Mouse (Mus musculus) stomach, embryonic 16.5 days (tissue): ENCODE measurements around the gene Trim67. TPM values are rescaled to one million over a fixed set of nuclear protein-coding genes. Genes with fewer than 3 reads are reported as not detected.

Experiments
- ATAC-seq: fragments of 200-750 bp; cut with Nextera tagmentation; 2 replicates; pipeline ENCODE4 v1.8.0; 2017; ENCODE audit warnings: moderate number of reproducible peaks, moderate TSS enrichment; ENCODE audit not compliant: insufficient read depth, low FRiP score
- H3K27ac ChIP-seq: fragments of 300-500 bp; sonication (generic); 2 replicates; pipeline ENCODE4 v1.5.1; 2014; ENCODE audit warnings: low read length
- H3K27me3 ChIP-seq: fragments of 300-500 bp; sonication (generic); 2 replicates; pipeline ENCODE4 v1.6.1; 2014; ENCODE audit warnings: low read length, control low read depth, mixed read lengths; ENCODE audit not compliant: control insufficient read depth, insufficient read depth
- H3K36me3 ChIP-seq: fragments of 300-500 bp; sonication (generic); 2 replicates; pipeline ENCODE4 v1.6.1; 2014; ENCODE audit warnings: low read length; ENCODE audit not compliant: control insufficient read depth, insufficient read depth
- H3K4me1 ChIP-seq: fragments of 300-500 bp; sonication (generic); 2 replicates; pipeline ENCODE4 v1.6.1; 2014; ENCODE audit warnings: low read length, control low read depth, mixed read lengths; ENCODE audit not compliant: control insufficient read depth, insufficient read depth
- H3K4me2 ChIP-seq: fragments of 300-500 bp; sonication (generic); 2 replicates; pipeline ENCODE4 v1.6.1; 2014; ENCODE audit warnings: low read depth, low read length, mixed read lengths
- H3K4me3 ChIP-seq: fragments of 300-500 bp; sonication (generic); replicated peaks from 2 replicates; pipeline ENCODE4 v1.5.1; 2014; ENCODE audit warnings: mild to moderate bottlenecking, low read length
- H3K9ac ChIP-seq: fragments of 300-500 bp; sonication (generic); 2 replicates; pipeline ENCODE4 v1.6.1; 2014; ENCODE audit warnings: low read length
- H3K9me3 ChIP-seq: fragments of 300-500 bp; sonication (generic); replicated peaks from 2 replicates; pipeline ENCODE4 v1.6.1; 2016; ENCODE audit warnings: low read length, control low read depth; ENCODE audit not compliant: control insufficient read depth
- WGBS: fragments of 180-500 bp; shearing (Covaris S2); extraction: QIAGEN DNeasy Blood & Tissue Kit; methylation state at CpG from one replicate; pipeline ENCODE4 v1.1.7; 2014; 5-methylcytosine and 5-hydroxymethylcytosine counted together
- polyA plus RNA-seq: library from polyadenylated mRNA; unstranded; fragments of >200 nt; fragmentation: Nextera tagmentation; extraction: Ambion mirVana; gene quantifications from 2 replicates; pipeline ENCODE4 v1.2.1, GENCODE M21; 2015

Trim67 gene
- polyA plus RNA-seq, 1 experiment from 2014 or later, result 0.40 TPM

DNA sequence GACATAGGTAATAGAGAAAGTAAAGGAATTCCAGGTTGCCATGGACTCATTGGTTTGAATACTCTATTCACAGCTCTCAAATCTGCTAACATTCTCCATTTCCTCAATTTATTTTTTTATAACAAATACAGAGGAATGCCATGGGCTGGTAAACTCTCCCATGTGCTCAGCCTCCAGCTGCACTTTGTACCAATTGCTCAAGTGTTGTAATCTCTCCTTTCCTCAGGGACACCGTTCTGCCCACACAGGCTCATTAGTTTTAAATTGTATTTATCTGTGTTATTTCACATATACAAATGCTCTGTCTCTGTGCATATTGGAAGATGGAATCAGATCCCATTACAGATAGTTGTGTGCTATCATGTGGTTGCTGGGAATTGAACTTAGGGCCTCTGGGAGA is 60.6 kb downstream of the Trim67 start:
- H3K9me3 ChIP-seq, result peaks cover 25% of the 10 kb centered on the region
- no peaks in the 10 kb centered on the region for H3K27me3 ChIP-seq
- WGBS, result 91% methylated on average over 1 of the region's 1 CpGs
- no peak overlapping the region for H3K4me3 ChIP-seq
- no peak for ATAC-seq
- no peaks in the 10 kb centered on the region for H3K4me1 ChIP-seq
- H3K4me2 ChIP-seq, result no peak overlapping the region
- H3K9ac ChIP-seq, result no peak overlapping the region
- H3K27ac ChIP-seq, result no peak overlapping the region
- peaks cover 52% of the 10 kb centered on the region for H3K36me3 ChIP-seq

DNA sequence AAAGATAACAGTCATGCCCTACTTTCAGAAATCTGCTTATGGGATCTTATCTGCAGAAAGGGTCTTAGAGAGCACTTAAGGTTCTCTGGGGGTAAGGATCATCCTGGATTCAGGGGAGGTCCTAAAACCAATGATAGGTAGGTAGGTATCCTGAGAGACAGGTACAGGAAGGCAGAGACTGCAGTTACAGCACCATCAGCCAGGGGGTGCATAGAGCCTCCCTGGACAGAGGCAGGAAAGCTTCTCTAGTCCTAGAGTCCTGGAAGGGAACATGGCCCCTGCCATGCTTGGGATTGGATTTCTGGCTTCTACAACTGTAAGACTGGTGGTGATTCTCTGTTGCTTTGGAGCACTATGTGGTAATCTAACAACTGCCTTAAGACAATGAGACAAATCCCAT is 66.6 kb downstream of the Trim67 start:
- peaks cover 43% of the 10 kb centered on the region for H3K36me3 ChIP-seq
- H3K9ac ChIP-seq, result no peak overlapping the region
- no peak for ATAC-seq
- H3K27ac ChIP-seq, result no peak overlapping the region
- H3K4me2 ChIP-seq, result no peak overlapping the region
- H3K27me3 ChIP-seq, result no peaks in the 10 kb centered on the region
- no peak overlapping the region for H3K4me3 ChIP-seq
- peaks cover 7% of the 10 kb centered on the region for H3K4me1 ChIP-seq
- peaks cover 17% of the 10 kb centered on the region for H3K9me3 ChIP-seq

DNA sequence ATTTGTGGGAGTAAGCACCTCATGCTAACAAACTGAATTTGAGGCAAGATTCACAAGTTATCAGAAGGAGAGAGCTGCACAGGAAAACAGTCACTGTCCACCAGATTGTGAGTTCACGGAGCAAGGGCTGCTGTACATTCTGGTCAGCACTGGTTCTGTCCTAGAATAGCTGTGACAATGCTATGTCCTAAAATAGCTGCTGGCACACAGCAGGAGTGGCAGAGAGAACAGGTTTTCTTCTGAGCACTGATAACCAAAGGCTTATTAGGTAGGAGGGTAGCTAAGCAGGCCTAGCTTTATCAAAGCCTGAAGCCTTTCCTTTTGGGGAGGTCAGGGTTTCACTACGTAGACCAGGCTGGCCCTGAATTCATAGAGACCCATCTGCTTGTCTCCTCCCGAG is 67.3 kb downstream of the Trim67 start:
- Histone ChIP-seq H3K27me3 (no peaks in the 10 kb centered on the region), H3K27ac (no peak overlapping the region), H3K9ac (no peak overlapping the region), H3K4me2 (no peak overlapping the region), H3K4me1 (peaks cover 7% of the 10 kb centered on the region), H3K4me3 (no peak overlapping the region), H3K9me3 (peaks cover 9% of the 10 kb centered on the region; the same call in 1 of the 2 replicates), H3K36me3 (peaks cover 36% of the 10 kb centered on the region)
- 97% methylated on average over 3 of the region's 3 CpGs for WGBS
- no peak for ATAC-seq

DNA sequence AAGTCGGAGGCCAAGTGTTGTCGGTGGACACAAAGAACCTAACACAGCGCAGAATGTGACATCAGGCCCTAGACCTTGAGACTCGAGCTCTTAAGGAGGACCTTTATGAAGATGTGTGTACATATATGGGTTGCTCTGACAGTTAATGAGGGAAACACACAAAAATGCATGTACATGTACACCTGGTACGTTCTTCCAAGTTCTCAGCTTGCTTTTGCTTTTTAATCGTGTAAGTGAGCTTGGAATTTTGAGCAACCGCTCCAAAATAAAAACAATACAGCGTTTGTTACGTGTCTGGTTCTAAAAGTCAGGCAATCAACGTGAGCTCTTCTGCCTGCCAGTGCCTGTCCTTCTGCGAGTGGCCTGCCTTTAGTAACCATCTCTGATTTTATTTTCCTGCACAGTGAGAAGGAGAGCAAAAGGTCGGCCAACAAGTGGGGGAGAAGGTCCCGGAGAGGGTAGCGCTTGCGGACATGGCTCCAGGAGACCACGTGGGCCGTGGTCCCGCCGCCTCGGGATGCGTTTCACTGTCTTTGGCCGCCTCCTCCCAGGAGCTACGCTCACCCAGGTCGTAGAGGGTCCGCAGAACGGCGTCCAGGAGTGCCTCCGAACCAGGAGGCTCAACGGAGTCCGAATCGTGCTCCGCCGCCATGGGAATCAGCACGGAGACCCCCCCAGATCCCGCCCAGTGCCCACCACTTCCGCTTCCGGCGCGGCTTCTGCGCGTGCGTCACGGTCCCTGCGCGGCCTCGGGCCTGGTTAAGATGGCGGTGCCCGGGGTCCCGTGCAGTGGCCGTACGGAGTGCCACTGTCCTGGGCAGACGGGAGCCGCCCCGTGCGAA is 69.7 kb downstream of the Trim67 start, which contains the start of the genes Gnpat and 2810004N23Rik:
TSS of gene Gnpat (plus strand) at position 713 of the 842 bp plus-strand sequence.
TSS of gene 2810004N23Rik (minus strand) at position 800 of the 842 bp plus-strand sequence.
- Histone ChIP-seq H3K9ac (peak within 1 kb of the TSS; percentile 98), H3K4me1 (peaks cover 7% of the 10 kb centered on the region), H3K4me2 (peak within 1 kb of the TSS; percentile 85), H3K9me3 (no peaks in the 10 kb centered on the region), H3K36me3 (peaks cover 16% of the 10 kb centered on the region), H3K4me3 (peak within 1 kb of the TSS; percentile 93), H3K27ac (peak within 1 kb of the TSS; percentile 93), H3K27me3 (no peaks in the 10 kb centered on the region)
- WGBS, result 1% methylated on average over 55 of the region's 55 CpGs
- peak; percentile 98 for ATAC-seq

DNA sequence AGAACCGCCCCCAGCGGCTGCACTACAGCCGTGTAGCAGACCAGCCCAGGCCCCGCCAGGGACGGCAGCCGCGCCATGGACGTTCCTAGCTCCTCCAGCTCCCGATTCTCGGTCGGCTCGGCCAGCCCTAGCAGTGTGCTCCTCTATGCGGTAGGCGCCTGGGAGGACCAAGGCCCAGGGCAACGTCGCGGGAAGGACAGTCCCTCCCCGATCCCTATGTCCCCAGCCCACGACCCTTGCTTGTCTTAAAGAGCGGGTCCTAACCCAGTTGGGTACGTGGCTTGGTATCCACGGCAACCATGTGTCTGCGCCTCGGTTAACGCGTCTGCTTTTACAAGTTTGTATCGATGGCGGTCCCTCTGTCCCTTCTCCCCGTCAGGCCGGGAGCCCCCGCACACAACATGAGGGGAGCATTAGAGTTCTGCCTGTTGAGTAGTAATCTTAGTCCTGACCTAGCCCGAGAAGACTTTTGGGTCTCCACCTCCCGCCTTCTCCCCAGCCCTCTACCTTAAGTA is 70.3 kb downstream of the Trim67 start:
- Histone ChIP-seq H3K4me1 (peaks cover 7% of the 10 kb centered on the region), H3K4me2 (peak overlapping the region; percentile 85), H3K36me3 (peaks cover 11% of the 10 kb centered on the region), H3K27me3 (no peaks in the 10 kb centered on the region), H3K4me3 (peak overlapping the region; percentile 93), H3K27ac (peak overlapping the region; percentile 93), H3K9ac (peak overlapping the region; percentile 98), H3K9me3 (no peaks in the 10 kb centered on the region)
- WGBS, result 0% methylated on average over 33 of the region's 33 CpGs
- no peak for ATAC-seq

DNA sequence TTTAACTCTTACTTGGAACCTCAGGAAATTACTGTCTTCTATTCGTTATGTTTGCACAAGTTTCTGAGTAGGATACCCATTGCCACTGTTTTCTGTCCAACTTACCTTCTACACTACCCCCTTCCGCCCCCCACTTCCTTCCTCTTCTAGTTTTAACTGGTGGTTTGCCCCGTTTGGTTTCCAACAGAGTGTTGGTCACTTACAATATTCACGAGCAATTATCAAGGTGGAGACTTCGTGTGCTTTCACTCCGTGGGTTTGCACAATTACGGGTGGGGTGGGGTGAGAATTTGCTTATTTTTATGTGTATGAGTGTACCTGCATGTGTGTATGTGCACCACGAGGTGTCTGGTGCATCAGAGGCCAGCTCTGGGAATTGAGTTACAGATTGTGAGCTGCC is 70.8 kb downstream of the Trim67 start:
- no peaks in the 10 kb centered on the region for H3K9me3 ChIP-seq
- H3K4me3 ChIP-seq, result peak overlapping the region; percentile 93
- no peak for ATAC-seq
- peaks cover 8% of the 10 kb centered on the region for H3K36me3 ChIP-seq
- peak overlapping the region; percentile 93; the same call in 1 of the 2 replicates for H3K27ac ChIP-seq
- H3K4me1 ChIP-seq, result peaks cover 7% of the 10 kb centered on the region
- H3K9ac ChIP-seq, result peak overlapping the region; percentile 98
- no peaks in the 10 kb centered on the region for H3K27me3 ChIP-seq
- 9% methylated on average over 8 of the region's 8 CpGs for WGBS
- H3K4me2 ChIP-seq, result peak overlapping the region; percentile 85

DNA sequence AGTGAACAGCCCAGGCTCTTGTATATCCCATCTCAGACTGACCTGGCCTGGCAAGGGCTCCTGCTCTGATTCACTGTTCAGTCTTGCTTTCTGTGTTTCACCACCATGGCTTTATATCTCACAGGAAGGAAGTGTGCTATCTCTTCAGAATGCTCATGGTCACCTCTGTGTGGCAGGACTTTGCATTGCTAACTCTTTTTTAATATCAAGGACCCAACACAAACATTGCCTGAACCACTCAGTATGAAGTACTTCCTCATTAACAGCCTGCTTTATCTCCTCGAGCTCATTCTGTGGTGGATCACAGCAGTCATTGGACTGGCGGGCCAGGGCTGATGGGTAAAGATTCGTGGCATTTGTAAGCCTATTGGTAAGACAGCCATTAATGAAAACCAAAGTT is 73.8 kb downstream of the Trim67 start:
- H3K9ac ChIP-seq, result no peak overlapping the region
- H3K4me3 ChIP-seq, result no peak overlapping the region
- H3K27me3 ChIP-seq, result no peaks in the 10 kb centered on the region
- peaks cover 7% of the 10 kb centered on the region for H3K4me1 ChIP-seq
- H3K9me3 ChIP-seq, result no peaks in the 10 kb centered on the region
- no peak overlapping the region for H3K27ac ChIP-seq
- H3K36me3 ChIP-seq, result no peaks in the 10 kb centered on the region
- WGBS, result 71% methylated on average over 3 of the region's 3 CpGs
- no peak overlapping the region for H3K4me2 ChIP-seq
- no peak for ATAC-seq

DNA sequence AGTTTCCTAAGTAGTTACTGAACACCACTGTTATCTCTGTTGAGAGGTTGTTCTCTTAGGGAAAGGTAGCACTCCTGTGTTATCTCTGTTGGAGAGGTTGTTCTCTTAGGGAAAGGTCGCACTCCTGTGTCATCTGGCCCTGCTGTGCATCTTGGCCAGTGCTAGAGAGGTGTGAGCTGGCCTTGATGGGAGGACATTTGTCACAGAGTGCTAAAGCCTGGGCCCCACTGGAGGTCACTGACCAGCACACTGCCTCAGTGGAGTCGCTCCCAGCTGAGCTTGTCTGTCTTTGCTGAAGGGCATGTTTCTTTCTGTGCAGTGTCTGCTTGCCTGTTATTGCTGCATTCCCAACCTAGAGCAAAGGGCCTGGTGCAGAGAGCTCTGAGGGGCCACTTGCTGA is 74.2 kb downstream of the Trim67 start:
- ATAC-seq, result no peak
- no peak overlapping the region for H3K27ac ChIP-seq
- H3K9ac ChIP-seq, result no peak overlapping the region
- peaks cover 7% of the 10 kb centered on the region for H3K4me1 ChIP-seq
- H3K9me3 ChIP-seq, result no peaks in the 10 kb centered on the region
- no peak overlapping the region for H3K4me2 ChIP-seq
- WGBS, result 69% methylated on average over 2 of the region's 2 CpGs
- no peak overlapping the region for H3K4me3 ChIP-seq
- H3K27me3 ChIP-seq, result no peaks in the 10 kb centered on the region
- H3K36me3 ChIP-seq, result no peaks in the 10 kb centered on the region

DNA sequence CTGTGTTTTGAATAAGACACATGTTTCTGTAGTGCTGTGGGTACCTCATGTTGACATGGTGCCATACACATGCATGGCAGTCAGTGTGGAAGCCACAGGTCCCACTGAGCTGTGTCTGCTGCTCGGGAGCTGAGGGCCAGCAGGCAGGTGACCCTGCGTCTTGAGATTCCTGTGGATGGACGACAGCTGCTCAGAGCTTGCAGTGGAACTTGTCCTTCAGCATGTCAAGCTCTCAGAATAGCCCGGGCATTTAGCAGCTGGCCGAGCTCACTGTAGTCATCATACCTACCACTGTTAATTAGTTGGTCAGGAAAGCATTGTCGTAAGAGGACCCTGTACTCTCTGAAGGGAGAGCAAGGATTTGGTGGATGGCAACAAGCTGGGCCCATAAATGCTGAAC is 76.8 kb downstream of the Trim67 start:
- Histone ChIP-seq H3K9ac (no peak overlapping the region), H3K4me3 (no peak overlapping the region), H3K4me1 (no peaks in the 10 kb centered on the region), H3K36me3 (peaks cover 13% of the 10 kb centered on the region; the same call in 1 of the 2 replicates), H3K27me3 (no peaks in the 10 kb centered on the region), H3K27ac (no peak overlapping the region), H3K9me3 (no peaks in the 10 kb centered on the region), H3K4me2 (no peak overlapping the region)
- no peak for ATAC-seq
- WGBS, result 70% methylated on average over 6 of the region's 6 CpGs
